Mouse (Mus musculus) CD8-positive naive resting alpha-beta T cell, adult 2 months (primary cell): ENCODE measurements around the gene Naa40.

Experiments
- DNase-seq, 2 experiments: peaks; one replicate each; pipeline ENCODE4 v3.0.0; 2022; ENCODE audit warnings: low read depth in 2 of 2, low spot score in 2 of 2

Gene Naa40

DNA sequence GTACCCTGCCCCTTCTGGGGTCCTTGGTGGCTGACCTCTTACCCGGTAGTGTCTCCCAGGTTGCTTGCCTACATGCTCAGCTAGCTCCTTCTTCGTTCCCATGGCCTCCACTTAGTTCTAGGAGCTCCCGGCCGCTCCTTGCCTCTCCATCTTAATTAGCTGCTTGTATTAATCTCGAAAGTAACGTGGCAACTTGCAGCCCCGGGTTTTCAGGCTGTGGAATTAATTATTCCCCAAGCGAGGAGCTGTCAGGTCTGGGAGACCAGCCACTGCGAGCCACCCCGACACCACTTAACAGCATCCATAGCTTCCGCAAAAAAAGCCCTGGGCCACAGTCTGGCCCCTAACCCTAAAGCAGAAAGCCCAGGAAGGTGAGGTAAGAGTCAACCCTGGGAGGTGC is 57.6 kb downstream of the Naa40 start:
- no peak for DNase-seq

DNA sequence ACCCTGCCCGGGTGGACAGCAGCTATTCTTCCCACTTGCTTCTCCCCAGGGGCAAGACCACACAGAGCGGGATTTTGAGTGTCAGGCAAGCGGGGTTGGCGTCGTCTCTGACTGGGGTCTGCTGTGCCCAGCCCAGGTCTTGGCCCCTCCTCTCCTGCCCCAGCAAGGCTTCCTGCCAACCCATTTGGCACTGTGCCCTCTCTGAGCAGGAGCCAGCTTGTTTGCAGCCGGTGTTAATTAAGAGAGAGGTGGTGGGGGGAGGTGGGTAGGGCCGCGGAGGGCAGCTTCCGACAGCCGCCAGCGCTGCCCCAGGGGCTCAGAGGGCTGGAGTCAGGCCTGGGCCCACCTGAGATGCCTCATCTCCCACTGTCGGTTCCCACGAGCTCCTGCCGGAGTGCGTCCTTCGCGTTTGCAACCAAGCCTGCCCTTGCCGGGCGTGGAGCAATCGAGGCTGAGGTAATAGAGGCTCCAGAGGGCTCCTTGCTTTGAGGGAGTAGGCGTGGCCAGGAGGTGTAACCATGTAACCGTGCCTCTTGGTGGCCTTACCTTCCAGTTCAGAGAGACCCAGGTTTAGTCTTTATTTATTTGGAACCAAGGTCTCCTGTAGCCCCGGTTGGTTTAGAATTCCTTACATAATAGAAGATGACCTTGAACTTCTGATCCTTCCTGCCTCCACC is 58.6 kb downstream of the Naa40 start:
- no peak for DNase-seq

DNA sequence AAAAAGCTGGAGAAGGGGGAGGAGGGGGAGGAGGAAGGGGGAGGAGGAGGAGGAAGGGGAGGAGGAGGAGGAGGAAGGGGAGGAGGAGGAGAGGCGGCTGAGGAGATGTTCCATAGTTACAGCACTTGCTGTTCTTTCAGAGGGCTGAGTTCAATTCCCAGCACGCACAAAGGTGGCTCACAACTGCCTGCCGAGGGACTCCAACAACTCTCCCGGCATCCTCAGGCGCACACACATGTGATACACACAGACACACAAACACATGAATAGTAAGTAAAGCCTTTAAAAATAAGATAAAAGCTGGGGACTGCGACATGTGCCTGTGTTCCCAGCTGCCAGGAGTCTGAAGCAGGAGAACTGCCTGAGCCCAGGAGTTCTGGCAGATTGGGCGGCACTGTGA is 59.5 kb downstream of the Naa40 start:
- DNase-seq = no peak

DNA sequence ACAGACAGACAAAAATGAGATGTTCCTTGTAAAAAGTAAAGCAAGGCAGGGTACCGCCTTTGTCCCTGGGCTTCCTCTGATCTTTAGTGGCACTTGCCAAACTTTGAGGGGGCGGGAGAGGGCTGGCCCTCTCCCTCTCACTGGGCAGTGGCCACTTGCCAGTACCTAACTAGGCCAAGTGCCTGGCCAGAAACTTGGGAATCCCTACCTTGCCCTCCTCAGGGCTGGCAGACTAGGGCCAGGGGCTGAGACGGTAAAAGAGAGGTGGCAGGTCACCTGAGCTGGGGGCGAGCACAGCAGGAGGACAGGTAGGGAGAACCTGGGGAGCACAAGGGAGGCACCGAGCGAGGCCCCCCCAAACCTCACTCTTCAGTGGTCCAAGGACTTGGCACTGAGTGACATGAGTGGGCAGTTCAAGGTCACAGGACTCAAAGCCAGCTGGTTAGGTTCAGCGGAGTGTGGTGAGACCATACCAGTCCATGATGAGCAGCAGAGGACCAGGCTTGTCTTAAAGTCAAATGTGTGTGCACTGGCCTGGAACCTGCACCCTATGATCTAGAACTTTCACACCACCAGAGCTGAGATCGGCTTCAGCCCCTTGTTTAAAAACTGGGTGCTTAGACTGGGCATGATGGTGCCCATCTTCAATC is 60.1 kb downstream of the Naa40 start:
- DNase-seq = no peak

- no peak for DNase-seq
Measured at GRCm38 (mm10) chr19:7178841-7179452, 62.0 kb downstream of the Naa40 start.

GRCm38 (mm10) chr19:7177804-7178511 is 63.0 kb downstream of the Naa40 start:
- DNase-seq = no peak

GRCm38 (mm10) chr19:7176041-7176696 is 64.8 kb downstream of the Naa40 start:
- no peak for DNase-seq
